Comparison of ENCODE assay signal across 8 mouse cellular contexts in the genomic region with DNA sequence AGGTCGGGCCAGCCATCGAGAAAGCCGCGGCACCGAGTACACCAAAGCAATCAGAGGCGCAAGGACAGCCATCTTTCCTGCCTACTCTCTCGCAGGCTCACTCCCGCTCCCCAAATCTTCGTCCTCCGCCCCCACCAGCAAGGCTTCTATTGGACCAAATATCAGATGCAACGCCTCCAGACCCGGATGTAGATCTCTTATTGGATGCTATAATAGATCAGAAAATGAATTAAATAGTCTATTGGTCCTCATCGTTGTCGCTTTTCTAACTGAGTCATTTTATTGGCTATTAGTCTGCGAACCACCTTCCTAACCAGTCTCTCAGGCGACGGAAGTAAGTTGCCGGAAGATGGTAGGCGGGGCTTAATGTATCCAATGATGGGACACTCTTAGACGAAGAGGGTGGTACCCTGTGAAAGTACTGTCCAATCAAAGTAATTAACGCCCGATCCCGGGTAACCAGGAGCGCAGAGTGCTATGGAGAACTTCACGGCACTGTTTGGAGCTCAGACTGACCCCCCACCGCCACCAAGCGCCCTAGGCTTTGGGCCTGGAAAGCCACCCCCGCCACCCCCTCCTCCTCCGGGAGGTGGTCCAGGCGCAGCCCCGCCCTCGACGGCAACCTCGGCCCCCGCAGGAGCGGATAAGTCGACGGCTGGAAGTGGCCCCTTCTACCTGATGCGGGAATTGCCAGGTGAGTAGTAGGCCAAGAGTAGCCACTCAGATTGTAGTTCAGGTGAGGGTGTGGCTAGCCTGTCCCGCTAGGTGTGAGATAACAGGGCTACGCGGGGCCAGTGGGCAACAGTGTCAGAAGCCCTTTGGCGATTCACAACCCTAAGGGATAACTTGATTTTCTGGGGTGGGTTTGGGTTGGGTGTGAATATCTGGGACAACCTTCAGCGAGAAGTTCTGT. TPM values are rescaled to one million over a fixed set of nuclear protein-coding genes. Genes with fewer than 3 reads are reported as not detected.
DNase-seq lines count a peak whose midpoint lies in the region; ATAC-seq and TF ChIP-seq lines count a peak whose summit lies in the region.

A gene (minus strand): TSS at position 74 of the 913 bp plus-strand sequence.
A gene (plus strand): TSS at position 435 of the 913 bp plus-strand sequence.

- WGBS in cerebellum, adult 2 months = under 1% methylated on average over 44 of the region's 44 CpGs
- 1% methylated on average over 44 of the region's 44 CpGs for WGBS in forebrain, postnatal 0 days
- under 1% methylated on average over 42 of the region's 44 CpGs for WGBS in lung, embryonic 15.5 days

- H3K4me1 ChIP-seq in MEL (ENCODE audit: control insufficient read depth in 1 of 2, insufficient read depth in 2 of 2, low read length in 2 of 2) = peaks cover 7 to 14% of the 10 kb centered on the region in 2 experiments
- peaks cover 12% of the 10 kb centered on the region; the same call in 1 of the 2 replicates for H3K4me1 ChIP-seq in cerebellum, adult 2 months (ENCODE audit: control insufficient read depth, insufficient read depth, low read length)
- H3K4me1 ChIP-seq in forebrain, postnatal 0 days (ENCODE audit: insufficient read depth) = 0 out of 2 replicates have a peak, but pooled peaks cover 14% of the 10 kb centered on the region
- H3K4me1 ChIP-seq in lung, embryonic 15.5 days = peaks cover 17% of the 10 kb centered on the region

- no peak; a peak in 1 of 6 replicates for TF ChIP-seq CTCF in MEL (IDR thresholded peaks at IDR 0.05 in 2 of 3, conservative IDR thresholded peaks at IDR 0.05 in 1 of 3; ENCODE audit: control insufficient read depth in 1 of 3, insufficient read depth in 1 of 3, low read depth in 2 of 3, low read length in 3 of 3, poor library complexity in 1 of 3, severe bottlenecking in 1 of 3)
- no peak for TF ChIP-seq CTCF in cerebellum, adult 2 months (IDR thresholded peaks at IDR 0.05; ENCODE audit: borderline replicate concordance, insufficient read depth, low read depth, low read length)
- TF ChIP-seq CTCF in forebrain, postnatal 0 days (IDR thresholded peaks at IDR 0.05; ENCODE audit: low read depth) = no peak

- peaks cover 2 to 25% of the 10 kb centered on the region in 2 experiments; a peak in 3 of 4 replicates for H3K36me3 ChIP-seq in MEL (ENCODE audit: control insufficient read depth in 1 of 2, insufficient read depth in 2 of 2, low read length in 2 of 2)
- peaks cover 30% of the 10 kb centered on the region for H3K36me3 ChIP-seq in forebrain, postnatal 0 days (ENCODE audit: insufficient read depth)
- H3K36me3 ChIP-seq in lung, embryonic 15.5 days = peaks cover 29% of the 10 kb centered on the region

- peak; percentile 99 for ATAC-seq in forebrain, postnatal 0 days
- ATAC-seq in lung, embryonic 15.5 days (ENCODE audit: borderline replicate concordance, extremely low read depth, low FRiP score, low TSS enrichment) = peak; percentile 99

- TF ChIP-seq RAD21 in MEL (IDR thresholded peaks at IDR 0.05; ENCODE audit: low read depth, low read length) = no peak

- H3K27me3 ChIP-seq in MEL (ENCODE audit: control insufficient read depth in 1 of 2, insufficient read depth in 2 of 2, low read length in 2 of 2) = no peaks in the 10 kb centered on the region
- no peaks in the 10 kb centered on the region for H3K27me3 ChIP-seq in cerebellum, adult 2 months (ENCODE audit: control insufficient read depth, insufficient read depth, low read length)
- H3K27me3 ChIP-seq in forebrain, postnatal 0 days (ENCODE audit: insufficient read depth, low read length) = no peaks in the 10 kb centered on the region
- H3K27me3 ChIP-seq in lung, embryonic 15.5 days = no peaks in the 10 kb centered on the region

- peak within 1 kb of the TSS; percentile 45 for H3K27ac ChIP-seq in MEL (ENCODE audit: control insufficient read depth, low read depth, low read length)
- peak within 1 kb of the TSS; percentile 58; the same call in 1 of the 2 replicates for H3K27ac ChIP-seq in cerebellum, adult 2 months (ENCODE audit: insufficient read depth, low read length)
- H3K27ac ChIP-seq in forebrain, postnatal 0 days (ENCODE audit: low read depth, low read length) = peak within 1 kb of the TSS; percentile 80
- H3K27ac ChIP-seq in lung, embryonic 15.5 days = peak within 1 kb of the TSS; percentile 82

- DNase-seq in MEL (ENCODE audit: low read depth, low spot score) = peak; percentile 99
- DNase-seq in cerebellum, adult 2 months = peak; percentile 90 to 99
- DNase-seq in forebrain, postnatal 0 days = peak; percentile 98
- peak; percentile 93 for DNase-seq in heart, postnatal 4 days
- DNase-seq in layer of hippocampus, adult 8-10 months (ENCODE audit: low spot score in 2 of 2) = peak; percentile 95 to 98
- peak; percentile 93 for DNase-seq in ovary, adult 18-20 months (ENCODE audit: low spot score)
- peak; percentile 98 for DNase-seq in thymus, postnatal 0 days (ENCODE audit: low spot score)

- no peak for TF ChIP-seq EP300 in MEL (IDR thresholded peaks at IDR 0.05; ENCODE audit: low read depth in 1 of 2, low read length in 2 of 2)

- peak within 1 kb of the TSS; percentile 83 for H3K9ac ChIP-seq in MEL (ENCODE audit: control insufficient read depth, low read depth, low read length, poor library complexity, severe bottlenecking)
- H3K9ac ChIP-seq in forebrain, postnatal 0 days = peak within 1 kb of the TSS; percentile 77
- H3K9ac ChIP-seq in lung, embryonic 15.5 days = peak within 1 kb of the TSS; percentile 86

- peak within 1 kb of the TSS; percentile 84 for H3K4me2 ChIP-seq in forebrain, postnatal 0 days (ENCODE audit: low read depth)
- peak within 1 kb of the TSS; percentile 73 for H3K4me2 ChIP-seq in lung, embryonic 15.5 days

- H3K9me3 ChIP-seq in MEL (replicated peaks; ENCODE audit: insufficient read depth, low read length) = no peaks in the 10 kb centered on the region
- H3K9me3 ChIP-seq in forebrain, postnatal 0 days (ENCODE audit: low read length) = no peaks in the 10 kb centered on the region
- H3K9me3 ChIP-seq in lung, embryonic 15.5 days = no peaks in the 10 kb centered on the region

- peak within 1 kb of the TSS; percentile 88 to 94 for H3K4me3 ChIP-seq in MEL (ENCODE audit: control insufficient read depth in 1 of 2, insufficient read depth in 1 of 2, low read depth in 2 of 2, low read length in 2 of 2)
- peak within 1 kb of the TSS; percentile 98 for H3K4me3 ChIP-seq in cerebellum, adult 2 months (replicated peaks; ENCODE audit: insufficient read depth, low read depth, low read length)
- peak within 1 kb of the TSS; percentile 99 for H3K4me3 ChIP-seq in forebrain, postnatal 0 days (ENCODE audit: low read depth, low read length)
- H3K4me3 ChIP-seq in lung, embryonic 15.5 days = peak within 1 kb of the TSS; percentile 98

- peaks cover 26% of the 10 kb centered on the region for H3K79me2 ChIP-seq in MEL (ENCODE audit: control insufficient read depth, insufficient read depth, low read length, poor library complexity)

- peak; percentile 9 to 77; a peak in 2 of 4 replicates for TF ChIP-seq POLR2A in MEL (IDR thresholded peaks at IDR 0.05; ENCODE audit: control insufficient read depth in 1 of 2, insufficient read depth in 1 of 2, low read depth in 1 of 2, low read length in 2 of 2, poor library complexity in 1 of 2)
- peak; percentile 60; the same call in 1 of the 2 replicates for TF ChIP-seq POLR2A in cerebellum, adult 2 months (IDR thresholded peaks at IDR 0.05; ENCODE audit: borderline replicate concordance, insufficient read depth, low read length)

TF ChIP-seq in MEL, 35 proteins besides CTCF, POLR2A, EP300 and RAD21 (continues in another document):
- TF ChIP-seq MYC (IDR thresholded peaks at IDR 0.05; ENCODE audit: low read depth, low read length) = peak; percentile 18; the same call in 1 of the 2 replicates
- TF ChIP-seq ZC3H11A (IDR thresholded peaks at IDR 0.05; ENCODE audit: low read depth, low read length) = no peak
- no peak for TF ChIP-seq RCOR1 (IDR thresholded peaks at IDR 0.05; ENCODE audit: low read depth, low read length)
- no peak for TF ChIP-seq ZMIZ1 (IDR thresholded peaks at IDR 0.05; ENCODE audit: low read depth, low read length)
- TF ChIP-seq USF1 (IDR thresholded peaks at IDR 0.05; ENCODE audit: low read depth, low read length) = no peak
- TF ChIP-seq CHD1 (IDR thresholded peaks at IDR 0.05; ENCODE audit: low read depth, low read length) = no peak
- no peak for TF ChIP-seq BHLHE40 (IDR thresholded peaks at IDR 0.05; ENCODE audit: borderline replicate concordance, low read depth, low read length)
- no peak for TF ChIP-seq SMC3 (IDR thresholded peaks at IDR 0.05; ENCODE audit: low read depth, low read length)
- TF ChIP-seq NRF1 (IDR thresholded peaks at IDR 0.05; ENCODE audit: insufficient read depth, low read depth, low read length, poor library complexity, severe bottlenecking) = 0 out of 2 replicates have a peak, but pooled peaks have one; percentile 24
- TF ChIP-seq MAFK (IDR thresholded peaks at IDR 0.05; ENCODE audit: borderline replicate concordance, low read depth, low read length) = no peak
- TF ChIP-seq POLR2AphosphoS5 (IDR thresholded peaks at IDR 0.05; ENCODE audit: borderline replicate concordance, low read depth, low read length) = no peak

RNA-seq across cellular contexts. Expression of the first gene that starts in this region (rescaled TPM):
- total RNA-seq in MEL (2012; rRNA removed) = 0.19 TPM in 1 of 2 replicates, not detected in the other
- not detected for polyA plus RNA-seq in MEL (2012; ENCODE audit: insufficient read depth in 1 of 2, insufficient read length in 2 of 2, low read depth in 1 of 2, low replicate concordance in 2 of 2, missing spikeins in 1 of 2)
- polyA plus RNA-seq in cerebellum, adult 2 months (2012; rRNA removed) = 0.13 TPM in 1 of 2 replicates, not detected in the other
- total RNA-seq in forebrain, postnatal 0 days (2014; rRNA removed) = not detected in 2 replicates
- not detected in 2 replicates for polyA plus RNA-seq in forebrain, postnatal 0 days (2015; fragmentation: Nextera tagmentation; extraction: Ambion mirVana)
- 10 to 100 TPM; 15.3 to 22.6 TPM for total RNA-seq in heart, postnatal 4 days (2021)
- total RNA-seq in layer of hippocampus, adult 8-10 months (2022) = 1 to 10 TPM in 3 of 4 experiments, not detected in 1; 1.5 to 5.7 (median 1.8) TPM
- not detected in 2 replicates for polyA plus RNA-seq in lung, embryonic 15.5 days (2015; fragmentation: Nextera tagmentation; extraction: Ambion mirVana)
- polyA plus RNA-seq in thymus, postnatal 0 days (2015; fragmentation: Nextera tagmentation; extraction: Ambion mirVana) = not detected in 2 replicates

RNA-seq across cellular contexts. Expression of the second gene that starts in this region (rescaled TPM):
- total RNA-seq in MEL (2012; rRNA removed) = 13.9 and 18.8 TPM in 2 replicates
- 10 to 100 TPM in 1 of 2 experiments, not detected in 1; 26.0 TPM for polyA plus RNA-seq in MEL (2012; ENCODE audit: insufficient read depth in 1 of 2, insufficient read length in 2 of 2, low read depth in 1 of 2, low replicate concordance in 2 of 2, missing spikeins in 1 of 2)
- 30.6 and 31.0 TPM in 2 replicates for polyA plus RNA-seq in cerebellum, adult 2 months (2012; rRNA removed)
- 46.8 and 47.5 TPM in 2 replicates for total RNA-seq in forebrain, postnatal 0 days (2014; rRNA removed)
- 45.8 and 48.7 TPM in 2 replicates for polyA plus RNA-seq in forebrain, postnatal 0 days (2015; fragmentation: Nextera tagmentation; extraction: Ambion mirVana)
- 10 to 100 TPM; 18.9 to 20.2 TPM for total RNA-seq in heart, postnatal 4 days (2021)
- 10 to 100 TPM; 29.0 to 33.4 (median 31.7) TPM for total RNA-seq in layer of hippocampus, adult 8-10 months (2022)
- polyA plus RNA-seq in lung, embryonic 15.5 days (2015; fragmentation: Nextera tagmentation; extraction: Ambion mirVana) = 37.1 and 38.0 TPM in 2 replicates
- polyA plus RNA-seq in thymus, postnatal 0 days (2015; fragmentation: Nextera tagmentation; extraction: Ambion mirVana) = 32.5 and 33.3 TPM in 2 replicates

Comparison
In these comparisons a context has a peak if more than half of its experiments do, and no peak if none do; other contexts are left out.
1. Peak in every context shown above with its lines: DNase-seq, ATAC-seq, H3K4me3 ChIP-seq and H3K27ac ChIP-seq.